Mouse (Mus musculus): ENCODE data around the gene Gm49510.

Gene Gm49510

GRCm38 (mm10) chr15:78914823-78915659 lies 15.6 kb downstream of the Gm49510 start:
- no peak for DNase-seq (ENCODE audit: low read depth, low spot score)

DNA sequence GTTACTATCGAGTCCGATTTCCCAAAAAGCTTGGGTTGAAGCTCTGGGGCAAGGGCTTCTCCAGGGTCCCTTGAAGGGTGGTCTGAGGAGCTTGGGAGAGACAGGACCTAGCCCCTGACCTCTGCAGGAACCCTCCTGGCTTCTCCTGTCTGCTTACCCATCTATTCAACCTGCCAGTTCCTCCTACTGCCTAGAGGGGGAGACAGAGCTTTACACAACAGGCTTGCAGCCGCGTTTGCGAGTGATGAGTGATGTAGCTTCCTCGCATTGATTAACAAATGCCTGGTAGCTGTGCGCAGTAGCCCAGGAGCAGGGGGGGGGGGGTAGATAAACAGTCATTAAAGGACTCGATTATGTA lies 16.2 kb downstream of the Gm49510 start:
- DNase-seq (ENCODE audit: low read depth, low spot score), result peak; percentile 96

- DNase-seq (ENCODE audit: low read depth, low spot score), result peak; percentile 80
Observed at GRCm38 (mm10) chr15:78916052-78916826, 16.8 kb downstream of the Gm49510 start.

- DNase-seq (ENCODE audit: low read depth, low spot score), result no peak
Observed at GRCm38 (mm10) chr15:78918126-78918525, 18.7 kb downstream of the Gm49510 start.

GRCm38 (mm10) chr15:78919914-78920313 lies 20.4 kb downstream of the Gm49510 start:
- no peak for DNase-seq (ENCODE audit: low read depth, low spot score)

DNA sequence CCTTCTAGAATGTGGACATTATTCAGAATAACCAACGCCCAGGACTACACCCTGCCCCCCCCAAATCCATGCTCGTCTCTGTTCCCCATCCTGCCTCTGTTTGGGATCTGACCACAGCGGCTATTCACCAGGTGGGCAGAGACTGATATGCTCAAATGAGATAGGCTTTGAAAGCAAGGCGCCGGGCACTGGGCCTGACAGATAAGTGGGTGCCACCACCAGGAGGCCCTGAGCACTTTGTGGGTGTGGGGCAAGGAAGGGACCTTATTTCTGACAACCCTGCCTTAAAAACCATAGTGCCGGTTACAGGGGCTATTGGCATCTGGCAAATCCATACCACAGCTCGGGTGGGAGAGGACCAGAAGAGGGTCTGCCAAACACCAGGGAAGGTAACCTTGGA lies 23.2 kb downstream of the Gm49510 start:
- DNase-seq (ENCODE audit: low read depth, low spot score), result no peak

- DNase-seq (ENCODE audit: low read depth, low spot score), result no peak
Observed at GRCm38 (mm10) chr15:78923585-78923984, 24.1 kb downstream of the Gm49510 start.

GRCm38 (mm10) chr15:78925129-78925528 lies 25.7 kb downstream of the Gm49510 start:
- DNase-seq (ENCODE audit: low read depth, low spot score), result no peak

GRCm38 (mm10) chr15:78926021-78926919 lies 26.8 kb downstream of the Gm49510 start, which contains the start of gene Lgals1:
Lgals1 (plus strand) TSS chr15:78926725.
- peak; percentile 79 for DNase-seq (ENCODE audit: low read depth, low spot score)

- peak; percentile 35 for DNase-seq (ENCODE audit: low read depth, low spot score)
Observed at GRCm38 (mm10) chr15:78927021-78927787, 27.7 kb downstream of the Gm49510 start.

DNA sequence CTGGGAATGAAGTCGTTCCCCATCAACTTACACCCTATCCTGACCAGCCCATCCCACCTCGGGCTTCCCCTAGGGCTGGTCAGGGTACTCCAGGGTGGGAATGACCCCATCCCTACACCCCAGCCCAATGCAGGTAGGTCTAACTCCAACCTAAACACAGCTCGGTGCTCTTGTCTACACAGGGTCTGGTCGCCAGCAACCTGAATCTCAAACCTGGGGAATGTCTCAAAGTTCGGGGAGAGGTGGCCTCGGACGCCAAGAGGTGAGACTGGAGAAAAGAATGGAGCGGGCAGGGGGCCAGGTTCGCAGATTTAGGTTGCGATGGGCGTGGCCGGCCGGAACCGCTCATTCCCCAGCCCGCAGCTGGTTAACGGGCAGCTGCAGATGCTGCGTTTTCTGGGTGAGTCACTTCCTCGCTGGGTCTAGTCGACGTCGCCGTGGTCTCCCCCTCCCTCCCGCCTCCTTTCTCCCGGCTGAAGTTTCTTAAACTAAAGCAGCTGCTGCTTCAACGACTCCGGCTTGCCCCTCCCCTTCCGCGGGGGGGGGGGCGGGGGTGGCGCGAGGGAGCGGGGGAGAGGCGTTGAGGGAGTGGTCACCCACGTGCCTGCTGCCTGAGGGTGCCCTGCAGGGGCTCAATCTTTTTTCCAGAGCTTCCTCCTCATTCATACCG lies 28.5 kb downstream of the Gm49510 start:
- DNase-seq (ENCODE audit: low read depth, low spot score), result peak; percentile 86

GRCm38 (mm10) chr15:78928539-78928938 lies 29.1 kb downstream of the Gm49510 start:
- DNase-seq (ENCODE audit: low read depth, low spot score), result no peak

DNA sequence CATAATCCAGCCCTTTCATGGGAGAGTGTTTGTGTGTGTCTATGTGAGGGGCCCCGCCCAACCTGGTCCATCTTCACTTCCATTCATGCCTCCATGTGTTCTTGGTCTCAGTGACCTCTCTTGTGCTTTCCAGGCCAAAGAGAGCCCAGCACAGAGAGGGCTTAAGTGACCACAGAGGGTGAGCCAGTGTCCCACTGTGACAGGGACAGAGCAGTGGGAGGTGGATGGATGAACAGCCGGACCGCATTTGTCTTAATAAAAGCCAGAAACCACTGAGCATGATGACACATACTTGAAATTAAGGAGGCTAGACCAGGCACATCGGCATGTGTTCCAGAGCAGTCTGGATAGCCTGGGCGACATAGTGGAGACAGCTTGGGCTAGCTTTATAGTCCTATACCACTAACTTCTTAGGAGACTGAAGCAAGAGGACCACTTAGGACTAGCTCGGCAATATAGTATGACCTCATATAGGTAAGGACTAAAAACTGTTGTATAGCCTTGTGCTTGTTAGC lies 30.8 kb downstream of the Gm49510 start:
- DNase-seq (ENCODE audit: low read depth, low spot score), result no peak

DNA sequence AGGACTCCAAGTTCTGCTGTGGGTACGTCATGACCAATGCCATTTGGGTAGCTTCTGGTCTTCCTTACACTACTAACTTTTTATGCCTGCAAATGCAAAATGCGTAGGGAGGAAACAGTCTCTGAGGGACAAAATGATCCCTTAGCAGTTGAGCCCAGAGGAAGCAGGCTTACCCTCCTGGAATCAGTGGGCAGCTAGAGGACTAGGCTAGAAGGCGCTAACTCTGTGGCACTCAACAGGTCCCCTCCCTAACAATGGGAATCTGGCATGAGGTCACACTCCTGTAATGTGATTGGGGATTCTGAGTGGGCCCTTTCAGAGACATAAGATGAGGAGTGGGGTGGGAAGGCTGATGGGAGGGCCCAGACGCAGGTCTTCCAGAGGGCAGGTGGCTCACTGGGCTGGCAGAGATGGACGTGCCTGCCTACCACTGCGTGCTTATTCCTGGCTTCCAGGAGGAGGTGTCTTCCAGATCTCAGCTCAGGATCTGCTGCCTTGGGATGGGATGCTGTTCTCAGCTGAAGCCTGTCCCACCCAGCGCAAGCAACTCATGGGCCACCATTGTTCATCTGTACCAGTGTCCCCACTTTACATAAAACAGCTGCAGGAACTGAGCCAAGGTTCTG lies 31.4 kb downstream of the Gm49510 start:
- DNase-seq (ENCODE audit: low read depth, low spot score), result no peak

DNA sequence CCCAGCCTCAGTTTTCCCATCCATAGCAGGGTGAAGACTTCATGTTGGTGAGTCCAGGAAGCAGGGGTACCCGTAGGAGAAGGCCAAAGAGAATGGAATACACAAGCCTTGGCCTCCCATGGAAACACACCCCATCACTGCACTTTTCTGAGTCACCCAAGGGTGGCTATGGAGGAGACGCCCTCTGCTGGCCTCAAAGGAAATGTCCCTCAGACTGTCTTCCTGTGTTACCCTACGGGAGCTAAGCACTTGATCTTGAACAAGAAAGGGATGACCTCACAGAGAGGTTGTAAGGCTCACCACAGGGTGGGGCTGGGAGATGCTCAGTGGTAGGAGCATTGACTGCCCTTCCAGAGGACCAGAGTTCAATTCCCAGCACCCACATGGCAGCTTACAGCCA lies 32.1 kb downstream of the Gm49510 start:
- DNase-seq (ENCODE audit: low read depth, low spot score), result peak; percentile 79

GRCm38 (mm10) chr15:78934784-78935320 lies 35.4 kb downstream of the Gm49510 start, which contains the start of gene Nol12:
Nol12 (plus strand) TSS chr15:78934933.
- DNase-seq (ENCODE audit: low read depth, low spot score), result peak; percentile 96

DNA sequence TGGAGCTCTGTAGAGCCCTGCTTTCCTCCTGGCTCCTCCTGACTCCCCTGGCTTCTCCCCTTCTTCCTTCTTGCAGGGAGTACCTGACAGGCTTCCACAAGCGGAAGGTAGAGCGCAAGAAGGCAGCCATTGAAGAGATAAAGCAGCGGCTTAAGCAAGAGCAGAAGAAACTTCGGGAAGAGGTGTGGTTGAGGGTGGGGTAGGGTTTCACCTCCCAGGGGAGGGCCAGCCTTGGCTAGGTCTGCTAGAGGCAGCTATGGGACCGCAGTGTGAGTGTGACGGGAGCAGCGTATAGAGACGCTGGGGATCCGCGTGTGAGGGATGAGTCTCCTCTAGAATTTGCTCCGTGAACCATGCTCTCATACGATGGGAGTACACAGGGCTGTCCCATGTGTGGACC lies 36.9 kb downstream of the Gm49510 start:
- no peak for DNase-seq (ENCODE audit: low read depth, low spot score)

- no peak for DNase-seq (ENCODE audit: low read depth, low spot score)
Observed at GRCm38 (mm10) chr15:78937311-78937710, 37.8 kb downstream of the Gm49510 start.

GRCm38 (mm10) chr15:78937963-78938362 lies 38.5 kb downstream of the Gm49510 start:
- DNase-seq (ENCODE audit: low read depth, low spot score), result peak; percentile 50
